Mouse (Mus musculus): ENCODE data around the gene Coq8b. TPM values are rescaled to one million over a fixed set of nuclear protein-coding genes. Genes with fewer than 3 reads are reported as not detected.
A peak's percentile ranks its signal among the peaks of the same experiment; 100 is the strongest.

Coq8b gene
- total RNA-seq, 2 experiments from 2014 or later, result 12.0 to 15.2 TPM

- no peak for ATAC-seq (ENCODE audit: poor library complexity, severe bottlenecking)
Observed at GRCm38 (mm10) chr7:27264761-27265160, 31.9 kb downstream of the Coq8b start.

- ATAC-seq (ENCODE audit: poor library complexity, severe bottlenecking), result no peak
Observed at GRCm38 (mm10) chr7:27266515-27267128, 33.8 kb downstream of the Coq8b start.

- ATAC-seq (ENCODE audit: poor library complexity, severe bottlenecking), result no peak
Observed at GRCm38 (mm10) chr7:27271423-27271822, 38.6 kb downstream of the Coq8b start.

GRCm38 (mm10) chr7:27273739-27274351, 41.0 kb downstream of the Coq8b start:
- peak; percentile 45; the same call in 1 of the 2 replicates for ATAC-seq (ENCODE audit: poor library complexity, severe bottlenecking)

GRCm38 (mm10) chr7:27274916-27275315, 42.1 kb downstream of the Coq8b start:
- ATAC-seq (ENCODE audit: poor library complexity, severe bottlenecking), result no peak

- ATAC-seq (ENCODE audit: poor library complexity, severe bottlenecking), result 0 out of 2 replicates have a peak, but pooled peaks have one; percentile 27
Observed at GRCm38 (mm10) chr7:27276021-27276420, 43.2 kb downstream of the Coq8b start.

- ATAC-seq (ENCODE audit: poor library complexity, severe bottlenecking), result peak; percentile 52; the same call in 1 of the 2 replicates
Observed at GRCm38 (mm10) chr7:27277191-27277590, 44.4 kb downstream of the Coq8b start.

GRCm38 (mm10) chr7:27281717-27282116, 48.9 kb downstream of the Coq8b start:
- ATAC-seq (ENCODE audit: poor library complexity, severe bottlenecking), result no peak

- ATAC-seq (ENCODE audit: poor library complexity, severe bottlenecking), result no peak
Observed at GRCm38 (mm10) chr7:27282225-27282624, 49.4 kb downstream of the Coq8b start.

GRCm38 (mm10) chr7:27284865-27285697, 52.3 kb downstream of the Coq8b start:
- ATAC-seq (ENCODE audit: poor library complexity, severe bottlenecking), result peak; percentile 72

GRCm38 (mm10) chr7:27285698-27286066, 52.9 kb downstream of the Coq8b start:
- peak; percentile 64 for ATAC-seq (ENCODE audit: poor library complexity, severe bottlenecking)

GRCm38 (mm10) chr7:27288732-27289131, 55.9 kb downstream of the Coq8b start:
- no peak for ATAC-seq (ENCODE audit: poor library complexity, severe bottlenecking)

- ATAC-seq (ENCODE audit: poor library complexity, severe bottlenecking), result no peak
Observed at GRCm38 (mm10) chr7:27290555-27290954, 57.7 kb downstream of the Coq8b start.

- ATAC-seq (ENCODE audit: poor library complexity, severe bottlenecking), result no peak
Observed at GRCm38 (mm10) chr7:27291795-27292466, 59.1 kb downstream of the Coq8b start.

GRCm38 (mm10) chr7:27295956-27296355, 63.1 kb downstream of the Coq8b start:
- ATAC-seq (ENCODE audit: poor library complexity, severe bottlenecking), result no peak

GRCm38 (mm10) chr7:27296518-27296917, 63.7 kb downstream of the Coq8b start:
- ATAC-seq (ENCODE audit: poor library complexity, severe bottlenecking), result no peak

- no peak for ATAC-seq (ENCODE audit: poor library complexity, severe bottlenecking)
Observed at GRCm38 (mm10) chr7:27298033-27298610, 65.3 kb downstream of the Coq8b start.

GRCm38 (mm10) chr7:27298816-27299215, 66.0 kb downstream of the Coq8b start:
- ATAC-seq (ENCODE audit: poor library complexity, severe bottlenecking), result no peak

GRCm38 (mm10) chr7:27300351-27300750, 67.5 kb downstream of the Coq8b start:
- no peak for ATAC-seq (ENCODE audit: poor library complexity, severe bottlenecking)

GRCm38 (mm10) chr7:27300801-27301200, 68.0 kb downstream of the Coq8b start:
- no peak for ATAC-seq (ENCODE audit: poor library complexity, severe bottlenecking)

- ATAC-seq (ENCODE audit: poor library complexity, severe bottlenecking), result peak; percentile 66
Observed at GRCm38 (mm10) chr7:27302172-27302571, 69.3 kb downstream of the Coq8b start.

Measured in megakaryocyte, adult 5-6 weeks (primary cell).